Mouse (Mus musculus): ENCODE data around the gene Timp2. TPM values are rescaled to one million over a fixed set of nuclear protein-coding genes. Genes with fewer than 3 reads are reported as not detected.

The Timp2 gene
- polyA plus RNA-seq, 1 experiment from 2014 or later = 107 TPM

DNA sequence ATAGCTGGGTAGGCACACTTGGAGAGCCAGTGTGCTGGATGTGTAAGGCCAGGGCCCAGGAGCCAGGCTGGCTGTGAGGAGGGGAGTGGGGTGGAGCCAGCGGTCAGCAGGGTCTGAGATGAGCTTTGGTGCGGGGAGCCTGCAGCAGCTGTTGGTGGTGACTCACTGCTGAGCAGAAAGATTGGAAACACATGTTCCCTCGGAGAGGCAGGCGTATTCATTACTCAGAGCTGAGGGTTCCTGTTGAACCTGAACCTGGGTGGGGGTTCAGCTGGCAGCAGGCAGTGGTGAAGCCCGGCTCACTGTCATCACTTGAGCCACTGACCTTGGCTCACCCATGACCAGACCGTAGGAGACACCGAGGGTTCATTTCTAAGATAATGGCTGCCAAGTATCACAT is 9.6 kb upstream of the Timp2 start:
- peak; percentile 46 for ATAC-seq
- no peak overlapping the region for H3K4me2 ChIP-seq (replicated peaks; ENCODE audit: low read depth, low read length)
- 54% methylated on average over 7 of the region's 7 CpGs for WGBS

DNA sequence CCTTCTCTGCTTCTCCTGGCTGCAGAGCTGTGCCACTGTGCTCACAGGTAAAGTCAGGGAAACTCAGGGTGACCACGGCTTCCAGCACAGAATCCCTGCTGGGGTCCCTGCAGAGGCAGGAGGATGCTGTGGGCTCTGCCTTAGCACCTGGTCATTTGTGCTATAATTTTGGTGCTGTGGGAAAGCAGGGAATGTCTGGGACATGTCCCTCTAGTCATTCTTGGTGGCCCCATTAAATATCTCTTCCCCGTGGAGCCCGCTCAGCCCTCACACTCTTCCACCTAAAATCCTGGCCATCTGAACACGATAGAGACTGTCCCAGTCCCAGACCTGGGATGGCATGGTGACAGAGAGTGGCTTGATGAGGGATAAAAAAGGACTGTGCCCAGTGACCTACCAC is 8.5 kb upstream of the Timp2 start:
- H3K9ac ChIP-seq (replicated peaks; ENCODE audit: low read depth) = no peak overlapping the region
- H3K9me3 ChIP-seq (ENCODE audit: low read length) = no peaks in the 10 kb centered on the region
- H3K4me2 ChIP-seq (replicated peaks; ENCODE audit: low read depth, low read length) = no peak overlapping the region
- ATAC-seq (no peak), DNase-seq (ENCODE audit: low spot score) (no peak)
- no peak overlapping the region for H3K4me3 ChIP-seq (ENCODE audit: low read depth, low read length)
- TF ChIP-seq EP300 (IDR thresholded peaks at IDR 0.05) = no peak
- no peak for TF ChIP-seq CTCF (IDR thresholded peaks at IDR 0.05)
- peaks cover 28% of the 10 kb centered on the region; the same call in 1 of the 2 replicates for H3K4me1 ChIP-seq (ENCODE audit: insufficient read depth, low read depth, low read length)
- H3K27ac ChIP-seq (ENCODE audit: low read length) = no peak overlapping the region
- no peaks in the 10 kb centered on the region for H3K36me3 ChIP-seq (ENCODE audit: insufficient read depth, low read length)
- no peaks in the 10 kb centered on the region for H3K27me3 ChIP-seq (replicated peaks; ENCODE audit: insufficient read depth, low read length)
- WGBS = 88% methylated on average over 4 of the region's 4 CpGs

More for the DNA sequence above, 9.6 kb upstream of the Timp2 start:
- Histone ChIP-seq H3K36me3 (ENCODE audit: insufficient read depth, low read length) (no peaks in the 10 kb centered on the region), H3K4me3 (ENCODE audit: low read depth, low read length) (no peak overlapping the region), H3K9ac (replicated peaks; ENCODE audit: low read depth) (no peak overlapping the region), H3K27ac (ENCODE audit: low read length) (no peak overlapping the region), H3K27me3 (replicated peaks; ENCODE audit: insufficient read depth, low read length) (no peaks in the 10 kb centered on the region), H3K4me1 (ENCODE audit: insufficient read depth, low read depth, low read length) (peaks cover 28% of the 10 kb centered on the region; the same call in 1 of the 2 replicates), H3K9me3 (ENCODE audit: low read length) (no peaks in the 10 kb centered on the region)
- peak; percentile 90 for DNase-seq (ENCODE audit: low spot score)
- TF ChIP-seq EP300 (IDR thresholded peaks at IDR 0.05) (no peak), CTCF (IDR thresholded peaks at IDR 0.05) (no peak)

DNA sequence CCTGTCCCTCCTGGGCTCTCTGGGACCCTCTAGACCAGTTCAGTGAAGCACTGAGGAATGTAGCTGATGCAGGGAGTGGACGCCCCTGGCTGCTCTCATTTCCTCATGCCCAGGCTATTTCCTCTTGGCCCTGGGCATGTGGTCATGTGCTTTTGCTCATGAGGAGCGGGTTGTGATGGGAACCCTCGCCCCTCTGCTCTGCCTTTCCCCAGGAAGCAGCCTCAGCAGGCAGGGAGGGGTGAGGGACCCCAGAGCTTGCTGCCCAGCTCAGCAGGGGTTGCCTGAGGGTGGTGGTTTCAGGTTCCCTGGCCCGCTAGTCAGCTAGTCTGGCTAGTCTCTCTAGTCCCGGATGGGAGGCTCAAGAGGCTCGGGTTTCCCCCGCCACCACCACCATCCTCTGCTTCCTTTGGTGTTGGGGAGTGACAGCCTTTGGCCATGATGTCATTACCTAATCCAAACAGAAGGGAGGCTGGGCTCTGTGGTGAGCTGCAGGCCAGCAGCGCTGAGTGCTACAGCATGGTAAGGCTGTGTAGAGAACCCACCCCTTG is 7.5 kb upstream of the Timp2 start:
- Histone ChIP-seq H3K4me1 (ENCODE audit: insufficient read depth, low read depth, low read length) (peaks cover 28% of the 10 kb centered on the region; the same call in 1 of the 2 replicates), H3K4me3 (ENCODE audit: low read depth, low read length) (no peak overlapping the region), H3K27me3 (replicated peaks; ENCODE audit: insufficient read depth, low read length) (no peaks in the 10 kb centered on the region), H3K27ac (ENCODE audit: low read length) (peak overlapping the region; percentile 88), H3K4me2 (replicated peaks; ENCODE audit: low read depth, low read length) (peak overlapping the region; percentile 27; the same call in 1 of the 2 replicates), H3K9me3 (ENCODE audit: low read length) (no peaks in the 10 kb centered on the region), H3K36me3 (ENCODE audit: insufficient read depth, low read length) (no peaks in the 10 kb centered on the region), H3K9ac (replicated peaks; ENCODE audit: low read depth) (no peak overlapping the region)
- TF ChIP-seq CTCF (IDR thresholded peaks at IDR 0.05) = 0 out of 2 replicates have a peak, but pooled peaks have one; percentile 8
- peak; percentile 9; the same call in 1 of the 2 replicates for TF ChIP-seq EP300 (IDR thresholded peaks at IDR 0.05)
- DNase-seq (ENCODE audit: low spot score) (peak; percentile 88), ATAC-seq (peak; percentile 77)
- 3% methylated on average over 8 of the region's 8 CpGs for WGBS

DNA sequence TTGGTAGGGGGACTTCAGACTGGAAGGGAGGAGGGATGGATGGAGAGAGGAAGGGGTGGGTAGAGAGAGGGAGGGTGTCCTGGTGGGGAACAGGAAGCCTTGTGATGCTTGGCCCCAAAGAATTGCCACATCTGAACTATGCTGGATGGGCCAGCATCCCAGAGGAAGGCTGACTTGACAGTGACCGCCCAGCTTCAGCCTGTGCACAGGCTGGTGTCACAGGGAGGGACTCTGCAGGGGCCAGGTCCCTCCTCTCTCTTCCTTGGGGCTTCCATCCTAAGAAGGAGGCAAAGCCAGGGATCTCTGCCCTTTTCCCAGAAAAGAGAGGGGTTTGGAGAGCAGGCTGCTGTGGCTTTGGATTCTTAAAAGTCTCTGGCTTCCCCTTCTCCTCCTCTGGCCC is 7.0 kb upstream of the Timp2 start:
- peak; percentile 59 for DNase-seq (ENCODE audit: low spot score)
- Histone ChIP-seq H3K4me1 (ENCODE audit: insufficient read depth, low read depth, low read length) (peaks cover 28% of the 10 kb centered on the region; the same call in 1 of the 2 replicates), H3K9ac (replicated peaks; ENCODE audit: low read depth) (no peak overlapping the region), H3K27ac (ENCODE audit: low read length) (peak overlapping the region; percentile 88), H3K27me3 (replicated peaks; ENCODE audit: insufficient read depth, low read length) (no peaks in the 10 kb centered on the region), H3K36me3 (ENCODE audit: insufficient read depth, low read length) (no peaks in the 10 kb centered on the region), H3K4me3 (ENCODE audit: low read depth, low read length) (no peak overlapping the region), H3K9me3 (ENCODE audit: low read length) (no peaks in the 10 kb centered on the region), H3K4me2 (replicated peaks; ENCODE audit: low read depth, low read length) (peak overlapping the region; percentile 27; the same call in 1 of the 2 replicates)
- ATAC-seq = peak; percentile 20
- no peak for TF ChIP-seq CTCF (IDR thresholded peaks at IDR 0.05)
- no peak for TF ChIP-seq EP300 (IDR thresholded peaks at IDR 0.05)
- 33% methylated on average over 1 of the region's 1 CpGs for WGBS

DNA sequence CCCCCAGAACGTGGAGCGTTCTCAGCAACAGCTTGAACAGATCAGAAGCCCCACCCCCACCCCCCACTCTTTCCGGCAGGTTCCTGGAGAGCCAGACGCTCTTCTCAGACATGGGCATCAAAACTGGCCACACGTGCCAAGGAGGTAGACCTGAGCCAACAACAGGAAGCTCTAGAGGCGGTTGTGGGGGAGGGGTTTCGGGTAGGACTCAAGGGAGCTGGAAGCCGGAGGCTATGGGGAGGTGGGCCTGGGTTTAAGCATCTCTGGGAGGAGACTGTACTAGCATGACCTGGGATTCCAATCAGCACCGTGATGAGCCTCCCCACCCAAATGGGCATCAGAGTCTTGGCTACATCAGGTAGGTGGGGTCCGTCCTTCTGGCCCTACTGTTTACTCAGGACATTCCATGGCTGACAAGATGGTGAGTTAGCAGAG is 5.4 kb upstream of the Timp2 start:
- ATAC-seq = peak; percentile 57
- peak overlapping the region; percentile 75 for H3K27ac ChIP-seq (ENCODE audit: low read length)
- H3K27me3 ChIP-seq (replicated peaks; ENCODE audit: insufficient read depth, low read length) = no peaks in the 10 kb centered on the region
- no peaks in the 10 kb centered on the region for H3K9me3 ChIP-seq (ENCODE audit: low read length)
- no peak for TF ChIP-seq CTCF (IDR thresholded peaks at IDR 0.05)
- TF ChIP-seq EP300 (IDR thresholded peaks at IDR 0.05) = peak; percentile 66
- no peak overlapping the region for H3K4me3 ChIP-seq (ENCODE audit: low read depth, low read length)
- H3K9ac ChIP-seq (replicated peaks; ENCODE audit: low read depth) = no peak overlapping the region
- no peak overlapping the region for H3K4me2 ChIP-seq (replicated peaks; ENCODE audit: low read depth, low read length)
- peaks cover 29% of the 10 kb centered on the region; the same call in 1 of the 2 replicates for H3K4me1 ChIP-seq (ENCODE audit: insufficient read depth, low read depth, low read length)
- no peaks in the 10 kb centered on the region for H3K36me3 ChIP-seq (ENCODE audit: insufficient read depth, low read length)
- 18% methylated on average over 10 of the region's 10 CpGs for whole genome bisulfite sequencing
- DNase-seq (ENCODE audit: low spot score) = peak; percentile 78

DNA sequence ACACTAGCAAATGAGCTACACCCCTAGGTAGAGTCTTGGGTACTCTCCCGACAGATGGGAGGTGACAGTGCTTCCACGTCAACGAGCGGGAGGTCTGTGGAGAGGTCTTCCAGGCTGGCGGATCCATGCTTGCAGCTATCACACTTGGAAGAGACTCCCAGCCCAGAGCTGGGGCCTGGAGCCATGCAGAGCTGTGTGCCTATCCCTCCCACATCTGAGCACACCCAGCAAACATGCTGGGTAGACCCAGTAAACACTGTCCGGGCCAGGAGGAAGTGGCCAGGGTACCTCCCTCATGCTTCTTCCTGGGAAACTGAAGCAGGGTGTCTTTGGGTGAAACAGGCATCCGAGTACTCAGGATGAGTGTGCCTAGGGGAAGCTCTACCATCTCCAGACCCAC is 5.0 kb upstream of the Timp2 start:
- Histone ChIP-seq H3K27me3 (replicated peaks; ENCODE audit: insufficient read depth, low read length) (no peaks in the 10 kb centered on the region), H3K4me2 (replicated peaks; ENCODE audit: low read depth, low read length) (no peak overlapping the region), H3K36me3 (ENCODE audit: insufficient read depth, low read length) (no peaks in the 10 kb centered on the region), H3K9me3 (ENCODE audit: low read length) (no peaks in the 10 kb centered on the region), H3K9ac (replicated peaks; ENCODE audit: low read depth) (no peak overlapping the region), H3K4me1 (ENCODE audit: insufficient read depth, low read depth, low read length) (peaks cover 33% of the 10 kb centered on the region; the same call in 1 of the 2 replicates), H3K27ac (ENCODE audit: low read length) (peak overlapping the region; percentile 75), H3K4me3 (ENCODE audit: low read depth, low read length) (no peak overlapping the region)
- peak; percentile 49 for ATAC-seq
- 32% methylated on average over 7 of the region's 7 CpGs for WGBS
- DNase-seq (ENCODE audit: low spot score) = peak; percentile 71
- TF ChIP-seq EP300 (IDR thresholded peaks at IDR 0.05) (peak; percentile 10; the same call in 1 of the 2 replicates), CTCF (IDR thresholded peaks at IDR 0.05) (no peak)

Data from lung, postnatal 0 days (tissue).